In genomic region chr1:179668013-179668805, GRCm38 (mm10) we compare ENCODE assay signal across 8 mouse cellular contexts. TPM values are rescaled to one million over a fixed set of nuclear protein-coding genes. Genes with fewer than 3 reads are reported as not detected.
DNase-seq lines count a peak whose midpoint lies in the region; ATAC-seq and TF ChIP-seq lines count a peak whose summit lies in the region.

Gene Sccpdh, plus strand, starts transcription at chr1:179668210.

- peak within 1 kb of the TSS; percentile 68 for H3K4me2 ChIP-seq in forebrain, embryonic 13.5 days
- peak within 1 kb of the TSS; percentile 85 for H3K4me2 ChIP-seq in heart, postnatal 0 days (ENCODE audit: low read depth, low read length)
- H3K4me2 ChIP-seq in liver, embryonic 14.5 days (ENCODE audit: low read depth) = peak within 1 kb of the TSS; percentile 64
- H3K4me2 ChIP-seq in stomach, embryonic 15.5 days = peak within 1 kb of the TSS; percentile 89

- peak within 1 kb of the TSS; percentile 87 for H3K4me3 ChIP-seq in E14TG2a.4 (replicated peaks; ENCODE audit: low read length)
- peak within 1 kb of the TSS; percentile 70 for H3K4me3 ChIP-seq in forebrain, embryonic 13.5 days
- H3K4me3 ChIP-seq in heart, postnatal 0 days (ENCODE audit: low read depth, low read length) = peak within 1 kb of the TSS; percentile 60
- peak within 1 kb of the TSS; percentile 53 to 56 for H3K4me3 ChIP-seq in liver, embryonic 14.5 days (ENCODE audit: insufficient read depth in 1 of 2, low read depth in 2 of 2, low read length in 2 of 2)
- H3K4me3 ChIP-seq in stomach, embryonic 15.5 days (replicated peaks) = peak within 1 kb of the TSS; percentile 82

- TF ChIP-seq CTCF in E14TG2a.4 (conservative IDR thresholded peaks at IDR 0.05; ENCODE audit: low read length) = no peak
- no peak for TF ChIP-seq CTCF in heart, postnatal 0 days (IDR thresholded peaks at IDR 0.05; ENCODE audit: low read depth)
- TF ChIP-seq CTCF in liver, embryonic 14.5 days (IDR thresholded peaks at IDR 0.05; ENCODE audit: low read depth) = no peak

- no peak for TF ChIP-seq EP300 in heart, postnatal 0 days (IDR thresholded peaks at IDR 0.05; ENCODE audit: low read depth)
- no peak for TF ChIP-seq EP300 in liver, embryonic 14.5 days (IDR thresholded peaks at IDR 0.05; ENCODE audit: low read depth)

- H3K27me3 ChIP-seq in E14TG2a.4 (ENCODE audit: insufficient read depth, low read length) = peaks cover 44% of the 10 kb centered on the region
- no peaks in the 10 kb centered on the region for H3K27me3 ChIP-seq in forebrain, embryonic 13.5 days
- no peaks in the 10 kb centered on the region for H3K27me3 ChIP-seq in heart, postnatal 0 days (ENCODE audit: control insufficient read depth, insufficient read depth, low read length)
- H3K27me3 ChIP-seq in liver, embryonic 14.5 days (ENCODE audit: control insufficient read depth, insufficient read depth, low read length) = peaks cover 26% of the 10 kb centered on the region
- no peaks in the 10 kb centered on the region for H3K27me3 ChIP-seq in stomach, embryonic 15.5 days (replicated peaks)

- peak within 1 kb of the TSS; percentile 75 for H3K27ac ChIP-seq in forebrain, embryonic 13.5 days
- peak within 1 kb of the TSS; percentile 80 for H3K27ac ChIP-seq in heart, postnatal 0 days (ENCODE audit: low read depth)
- H3K27ac ChIP-seq in liver, embryonic 14.5 days = no peak within 1 kb of the TSS
- peak within 1 kb of the TSS; percentile 31 for H3K27ac ChIP-seq in stomach, embryonic 15.5 days

- H3K9ac ChIP-seq in forebrain, embryonic 13.5 days = peak within 1 kb of the TSS; percentile 77
- H3K9ac ChIP-seq in heart, postnatal 0 days (replicated peaks; ENCODE audit: low read depth, low read length) = peak within 1 kb of the TSS; percentile 80
- H3K9ac ChIP-seq in liver, embryonic 14.5 days (replicated peaks) = no peak within 1 kb of the TSS; the same call in 1 of the 2 replicates
- H3K9ac ChIP-seq in stomach, embryonic 15.5 days = peak within 1 kb of the TSS; percentile 88

- no peaks in the 10 kb centered on the region for H3K36me3 ChIP-seq in E14TG2a.4 (ENCODE audit: insufficient read depth, low read length)
- H3K36me3 ChIP-seq in forebrain, embryonic 13.5 days (ENCODE audit: poor library complexity, severe bottlenecking) = peaks cover 12% of the 10 kb centered on the region
- H3K36me3 ChIP-seq in heart, postnatal 0 days (replicated peaks; ENCODE audit: control insufficient read depth, insufficient read depth, low read length) = peaks cover 20% of the 10 kb centered on the region
- H3K36me3 ChIP-seq in liver, embryonic 14.5 days (replicated peaks; ENCODE audit: control insufficient read depth, insufficient read depth, low read depth) = no peaks in the 10 kb centered on the region
- H3K36me3 ChIP-seq in stomach, embryonic 15.5 days = no peaks in the 10 kb centered on the region

- DNase-seq in c-Kit-positive CD71-positive TER-119-positive erythroid progenitor cells, embryonic 14.5 days (ENCODE audit: low spot score) = peak; percentile 30
- peak; percentile 83 for DNase-seq in heart, postnatal 0 days (ENCODE audit: low spot score)
- peak; percentile 89 to 96 for DNase-seq in kidney, postnatal 36 days
- peak in 2 of 3 experiments; percentile 14 to 24 for DNase-seq in liver, embryonic 14.5 days (ENCODE audit: low read depth in 3 of 3, low spot score in 3 of 3)
- DNase-seq in neural tube, embryonic 10.5 days (ENCODE audit: extremely low spot score, low spot score) = peak; percentile 88

- no peaks in the 10 kb centered on the region for H3K9me3 ChIP-seq in E14TG2a.4 (ENCODE audit: low read length)
- no peaks in the 10 kb centered on the region for H3K9me3 ChIP-seq in forebrain, embryonic 13.5 days (replicated peaks)
- H3K9me3 ChIP-seq in heart, postnatal 0 days (replicated peaks; ENCODE audit: control insufficient read depth, low read length) = no peaks in the 10 kb centered on the region
- H3K9me3 ChIP-seq in liver, embryonic 14.5 days (ENCODE audit: control insufficient read depth, low read length) = no peaks in the 10 kb centered on the region
- H3K9me3 ChIP-seq in stomach, embryonic 15.5 days = no peaks in the 10 kb centered on the region

- under 1% methylated on average over 77 of the region's 84 CpGs for WGBS in forebrain, embryonic 13.5 days
- WGBS in heart, postnatal 0 days = under 1% methylated on average over 66 of the region's 84 CpGs
- under 1% methylated on average over 81 of the region's 84 CpGs for WGBS in liver, embryonic 14.5 days (ENCODE audit: insufficient replicate concordance)
- under 1% methylated on average over 80 of the region's 84 CpGs for WGBS in stomach, embryonic 15.5 days

- H3K4me1 ChIP-seq in E14TG2a.4 (replicated peaks; ENCODE audit: low read depth, low read length) = peaks cover 7% of the 10 kb centered on the region
- H3K4me1 ChIP-seq in forebrain, embryonic 13.5 days = peaks cover 16% of the 10 kb centered on the region
- H3K4me1 ChIP-seq in heart, postnatal 0 days (ENCODE audit: control insufficient read depth, insufficient read depth) = 0 out of 2 replicates have a peak, but pooled peaks cover 3% of the 10 kb centered on the region
- H3K4me1 ChIP-seq in liver, embryonic 14.5 days (replicated peaks; ENCODE audit: control insufficient read depth in 2 of 2, insufficient read depth in 2 of 2, low read length in 1 of 2) = 0 out of 4 replicates have a peak, but pooled peaks cover 0 to 2% of the 10 kb centered on the region in 2 experiments
- peaks cover 5% of the 10 kb centered on the region for H3K4me1 ChIP-seq in stomach, embryonic 15.5 days

- ATAC-seq in forebrain, embryonic 13.5 days = peak; percentile 96
- peak; percentile 95 for ATAC-seq in heart, postnatal 0 days (ENCODE audit: insufficient read depth, low read depth)
- ATAC-seq in liver, embryonic 14.5 days (ENCODE audit: insufficient read depth) = peak; percentile 80
- ATAC-seq in stomach, embryonic 15.5 days (ENCODE audit: insufficient read depth, low FRiP score, low read depth) = peak; percentile 93

RNA-seq across cellular contexts. Expression of gene Sccpdh, which starts in this region (rescaled TPM):
- polyA plus RNA-seq in forebrain, embryonic 13.5 days (2015; fragmentation: Nextera tagmentation; extraction: Ambion mirVana) = 87.5 and 91.5 TPM in 2 replicates
- 65.2 and 75.5 TPM in 2 replicates for total RNA-seq in heart, postnatal 0 days (2014; rRNA removed; ENCODE audit: low replicate concordance)
- 116 and 122 TPM in 2 replicates for polyA plus RNA-seq in heart, postnatal 0 days (2015; fragmentation: Nextera tagmentation; extraction: Ambion mirVana)
- 2.6 and 4.0 TPM in 2 replicates for polyA plus RNA-seq in liver, embryonic 14.5 days (2012; rRNA removed)
- polyA plus RNA-seq in liver, embryonic 14.5 days (2014; fragmentation: Nextera tagmentation; extraction: Ambion mirVana) = 7.8 TPM in 2 replicates
- polyA plus RNA-seq in stomach, embryonic 15.5 days (2015; fragmentation: Nextera tagmentation; extraction: Ambion mirVana) = 51.5 and 55.0 TPM in 2 replicates

Comparison
In these comparisons a context has a peak if more than half of its experiments do, and no peak if none do; other contexts are left out.
1. DNase-seq: peak in every context shown above with its lines; median percentile 92 in kidney, postnatal 36 days; 88 in neural tube, embryonic 10.5 days; 83 in heart, postnatal 0 days; 30 in c-Kit-positive CD71-positive TER-119-positive erythroid progenitor cells, embryonic 14.5 days; 19 in liver, embryonic 14.5 days.